Mouse (Mus musculus) E14TG2a.4 (cell line): ENCODE data around the gene Olfr1386.
"Not testable (repeated sequence)": the region's sequence is repeated elsewhere in the genome, so short reads cannot be mapped to it uniquely, and the experiment has no call there.

ENCODE experiments used
- CTCF ChIP-seq: conservative IDR thresholded peaks from 2 replicates; pipeline ENCODE4 v1.5.1; 2014; ENCODE audit warnings: low read length
- NANOG ChIP-seq: IDR thresholded peaks from 2 replicates; pipeline ENCODE4 v1.6.1; 2014; ENCODE audit warnings: borderline replicate concordance, low read length, mixed read lengths
- POU5F1 ChIP-seq: IDR thresholded peaks from 2 replicates; pipeline ENCODE4 v1.6.1; 2014; ENCODE audit warnings: low read length, borderline replicate concordance

DNA sequence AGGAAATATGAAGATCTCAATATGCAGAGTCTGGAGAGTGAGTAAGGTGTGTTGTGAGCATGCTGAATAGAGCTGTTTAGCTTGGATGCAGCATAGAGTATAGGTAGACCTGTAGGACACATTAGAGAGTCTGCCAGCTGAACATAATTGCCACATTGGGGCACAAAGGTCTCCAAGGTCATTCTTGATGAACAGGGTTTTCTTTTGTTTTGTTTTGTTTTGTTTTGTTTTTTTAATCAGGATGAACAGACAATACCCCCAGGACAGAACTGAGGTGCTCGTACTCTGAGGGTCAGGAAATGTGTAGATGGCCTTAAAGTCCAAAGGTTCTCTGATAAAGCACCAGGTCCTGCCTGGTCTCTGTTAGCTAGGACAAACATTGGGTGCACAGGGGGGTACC lies 23.9 kb downstream of the Olfr1386 start, which contains the start of gene Olfr1385:
- TF ChIP-seq CTCF, NANOG, POU5F1: not testable (repeated sequence)
